Comparison of ENCODE assay signal across 9 mouse cellular contexts in genomic region chr10:24622586-24622985, GRCm38 (mm10). TPM values are rescaled to one million over a fixed set of nuclear protein-coding genes. Genes with fewer than 3 reads are reported as not detected.
DNase-seq lines count a peak whose midpoint lies in the region; ATAC-seq and TF ChIP-seq lines count a peak whose summit lies in the region.
"Had no signal": no experiment of that assay in that cellular context is flagged by ENCODE, and none has a peak within 500 bp of the region (broad histone marks: within the 10 kb centered on the region; RNA-seq: fewer than 3 reads in every experiment).

No protein-coding gene starts in this region.

- no peak overlapping the region for H3K4me3 ChIP-seq in forebrain, embryonic 14.5 days (ENCODE audit: low read depth, low read length)
- no peak overlapping the region for H3K4me3 ChIP-seq in forebrain, embryonic 16.5 days (replicated peaks; ENCODE audit: low read length)
- H3K4me3 ChIP-seq in kidney, postnatal 0 days (replicated peaks; ENCODE audit: low read depth, low read length), result no peak overlapping the region

- H3K36me3 ChIP-seq in forebrain, embryonic 14.5 days (ENCODE audit: control insufficient read depth, insufficient read depth, low read length), result no peaks in the 10 kb centered on the region
- no peaks in the 10 kb centered on the region for H3K36me3 ChIP-seq in forebrain, embryonic 16.5 days (ENCODE audit: control insufficient read depth, insufficient read depth)
- no peaks in the 10 kb centered on the region for H3K36me3 ChIP-seq in kidney, postnatal 0 days (ENCODE audit: insufficient read depth, low read length)

- H3K4me2 ChIP-seq in forebrain, embryonic 14.5 days (ENCODE audit: low read length), result no peak overlapping the region
- no peak overlapping the region for H3K4me2 ChIP-seq in forebrain, embryonic 16.5 days (ENCODE audit: low read length)
- no peak overlapping the region for H3K4me2 ChIP-seq in kidney, postnatal 0 days (ENCODE audit: low read length)

- H3K9ac ChIP-seq in forebrain, embryonic 14.5 days (ENCODE audit: low read length), result no peak overlapping the region
- no peak overlapping the region for H3K9ac ChIP-seq in forebrain, embryonic 16.5 days (replicated peaks; ENCODE audit: low read depth, low read length)
- H3K9ac ChIP-seq in kidney, postnatal 0 days (ENCODE audit: low read depth, low read length), result no peak overlapping the region

- peak; percentile 100 for TF ChIP-seq CTCF in kidney, postnatal 0 days (IDR thresholded peaks at IDR 0.05; ENCODE audit: low read depth)

- H3K9me3 ChIP-seq in forebrain, embryonic 14.5 days (replicated peaks; ENCODE audit: control insufficient read depth, low read length), result no peaks in the 10 kb centered on the region
- 0 out of 2 replicates have a peak, but pooled peaks cover 2% of the 10 kb centered on the region for H3K9me3 ChIP-seq in forebrain, embryonic 16.5 days (ENCODE audit: control insufficient read depth, low read length)
- H3K9me3 ChIP-seq in kidney, postnatal 0 days (replicated peaks; ENCODE audit: low read length), result no peaks in the 10 kb centered on the region

- peak; percentile 51 for DNase-seq in forebrain, embryonic 14.5 days (ENCODE audit: low spot score)
- DNase-seq in B cell, adult 2 months, result peak; percentile 90 to 92
- peak; percentile 81 to 83 for DNase-seq in adrenal gland, postnatal 36 days
- DNase-seq in kidney, postnatal 0 days (ENCODE audit: low spot score), result peak; percentile 77
- DNase-seq in lung, postnatal 36 days, result peak; percentile 90
- peak; percentile 49 to 76 for DNase-seq in spleen, postnatal 14 days (ENCODE audit: low spot score in 2 of 2)

- H3K27me3 ChIP-seq in forebrain, embryonic 14.5 days (replicated peaks; ENCODE audit: control insufficient read depth, insufficient read depth, low read length), result no peaks in the 10 kb centered on the region
- H3K27me3 ChIP-seq in forebrain, embryonic 16.5 days (replicated peaks; ENCODE audit: control insufficient read depth, insufficient read depth, low read length), result no peaks in the 10 kb centered on the region
- no peaks in the 10 kb centered on the region for H3K27me3 ChIP-seq in kidney, postnatal 0 days (ENCODE audit: insufficient read depth, low read length)

- H3K4me1 ChIP-seq in forebrain, embryonic 14.5 days (ENCODE audit: control insufficient read depth, insufficient read depth, low read length), result no peaks in the 10 kb centered on the region
- no peaks in the 10 kb centered on the region; the same call in 1 of the 2 replicates for H3K4me1 ChIP-seq in forebrain, embryonic 16.5 days (replicated peaks; ENCODE audit: control insufficient read depth, insufficient read depth, low read length)
- no peaks in the 10 kb centered on the region for H3K4me1 ChIP-seq in kidney, postnatal 0 days (replicated peaks; ENCODE audit: insufficient read depth, low read length)

- H3K27ac ChIP-seq in forebrain, embryonic 14.5 days (ENCODE audit: low read depth, low read length), result no peak overlapping the region
- no peak overlapping the region for H3K27ac ChIP-seq in forebrain, embryonic 16.5 days (ENCODE audit: low read length)
- H3K27ac ChIP-seq in kidney, postnatal 0 days, result no peak overlapping the region
- H3K27ac ChIP-seq: macrophage had no signal

- 24% methylated on average over 7 of the region's 7 CpGs for WGBS in forebrain, embryonic 14.5 days
- WGBS in forebrain, embryonic 16.5 days, result 32% methylated on average over 7 of the region's 7 CpGs
- 34% methylated on average over 7 of the region's 7 CpGs for WGBS in kidney, postnatal 0 days

- no peak for ATAC-seq in forebrain, embryonic 14.5 days
- ATAC-seq in forebrain, embryonic 16.5 days, result no peak
- ATAC-seq in erythroblast, adult 5-6 weeks (replicated peaks; ENCODE audit: low FRiP score, poor library complexity, severe bottlenecking), result peak; percentile 83
- ATAC-seq in kidney, postnatal 0 days (replicated peaks; ENCODE audit: low FRiP score, low read depth), result no peak

RNA-seq across cellular contexts. Expression of gene Ccn2, which starts 27.3 kb away (rescaled TPM):
- polyA plus RNA-seq in forebrain, embryonic 14.5 days (2014; fragmentation: Nextera tagmentation; extraction: Ambion mirVana), result 1.8 and 2.4 TPM in 2 replicates
- 3.0 and 3.5 TPM in 2 replicates for polyA plus RNA-seq in forebrain, embryonic 16.5 days (2015; fragmentation: Nextera tagmentation; extraction: Ambion mirVana)
- 10 to 100 TPM; 53.2 to 57.8 TPM for total RNA-seq in adrenal gland, postnatal 36 days (2021)
- total RNA-seq in erythroblast, adult 5-6 weeks (2015; ENCODE audit: low replicate concordance), result 1.7 TPM in 1 of 2 replicates, not detected in the other
- 0.70 TPM in 1 of 2 replicates, not detected in the other for total RNA-seq in erythroblast, adult 5-6 weeks (2017; ENCODE audit: low replicate concordance)
- polyA plus RNA-seq in kidney, postnatal 0 days (2015; fragmentation: Nextera tagmentation; extraction: Ambion mirVana), result 14.3 and 18.4 TPM in 2 replicates
